Mouse (Mus musculus): ENCODE measurements around the gene Ddx47. TPM values are rescaled to one million over a fixed set of nuclear protein-coding genes. Genes with fewer than 3 reads are reported as not detected.

The Ddx47 gene
- 133 TPM for polyA plus RNA-seq (2014; fragmentation: Illumina TruSeq; extraction: RNeasy Lipid Tissue Mini Kit (QIAGEN cat#74804); ENCODE audit: low read depth, low replicate concordance)

DNA sequence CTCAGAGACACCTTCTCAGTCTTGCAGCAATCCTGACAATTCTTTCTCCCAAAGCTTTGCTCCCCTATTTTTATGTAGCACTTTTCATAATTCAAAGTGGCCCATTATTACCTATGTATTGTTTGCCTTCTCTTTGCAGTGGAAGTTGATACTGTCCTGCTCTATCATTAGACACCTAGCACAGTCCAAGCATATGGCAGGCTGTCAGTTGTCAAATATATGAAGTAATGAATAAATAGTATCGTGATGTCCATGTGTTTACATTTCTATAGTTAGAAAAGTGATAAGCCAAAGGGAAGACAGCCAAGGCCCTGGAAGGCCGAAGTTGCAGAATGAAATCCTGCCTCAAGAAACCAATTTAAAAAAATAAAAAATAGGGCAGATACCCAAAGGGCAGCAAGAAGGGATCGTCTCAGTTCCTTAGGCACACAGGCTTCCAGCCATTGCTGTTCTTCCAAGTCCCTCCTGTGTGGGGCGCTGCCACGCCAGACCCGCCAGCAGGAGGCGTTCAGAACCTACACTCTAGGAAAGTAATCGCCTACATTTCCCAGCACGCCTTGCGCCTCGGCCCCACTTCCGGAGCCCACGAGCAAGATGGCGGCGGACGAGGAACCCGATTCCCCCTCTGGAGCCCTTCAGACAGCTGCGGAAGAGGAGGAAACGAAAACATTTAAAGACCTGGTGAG lies at the start of gene Ddx47:
Ddx47 (plus strand) TSS at position 565 of the 686 bp plus-strand sequence.

GRCm38 (mm10) chr6:134981231-134982062 lies 30.0 kb upstream of the Ddx47 start, which contains the start of gene Apold1:
Gene Apold1, plus strand, starts transcription at chr6:134981718.

GRCm38 (mm10) chr6:135065236-135065957 lies 54.0 kb downstream of the Ddx47 start, which contains the start of gene Gprc5a:
Gene Gprc5a, plus strand, starts transcription at chr6:135065651.

Other genes with a start within 250 kb of the Ddx47 start
- gene Dusp16, start 219.0 kb upstream of the Ddx47 start, polyA plus RNA-seq (2014; fragmentation: Illumina TruSeq; extraction: RNeasy Lipid Tissue Mini Kit (QIAGEN cat#74804); ENCODE audit: low read depth, low replicate concordance): 47.3 TPM
- gene Crebl2, start 181.5 kb upstream of the Ddx47 start, polyA plus RNA-seq (2014; fragmentation: Illumina TruSeq; extraction: RNeasy Lipid Tissue Mini Kit (QIAGEN cat#74804); ENCODE audit: low read depth, low replicate concordance): 43.6 TPM
- gene Gpr19, start 113.0 kb upstream of the Ddx47 start, polyA plus RNA-seq (2014; fragmentation: Illumina TruSeq; extraction: RNeasy Lipid Tissue Mini Kit (QIAGEN cat#74804); ENCODE audit: low read depth, low replicate concordance): 1.8 TPM
- 90.1 TPM for gene Cdkn1b, start 91.2 kb upstream of the Ddx47 start, polyA plus RNA-seq (2014; fragmentation: Illumina TruSeq; extraction: RNeasy Lipid Tissue Mini Kit (QIAGEN cat#74804); ENCODE audit: low read depth, low replicate concordance)
- gene Apold1, start 29.9 kb upstream of the Ddx47 start, polyA plus RNA-seq (2014; fragmentation: Illumina TruSeq; extraction: RNeasy Lipid Tissue Mini Kit (QIAGEN cat#74804); ENCODE audit: low read depth, low replicate concordance): 2.2 TPM
- gene Gprc5a, start 54.0 kb downstream of the Ddx47 start, polyA plus RNA-seq (2014; fragmentation: Illumina TruSeq; extraction: RNeasy Lipid Tissue Mini Kit (QIAGEN cat#74804); ENCODE audit: low read depth, low replicate concordance): 1.4 TPM
- gene Gprc5d, start 106.7 kb downstream of the Ddx47 start, polyA plus RNA-seq (2014; fragmentation: Illumina TruSeq; extraction: RNeasy Lipid Tissue Mini Kit (QIAGEN cat#74804); ENCODE audit: low read depth, low replicate concordance): not detected
- 9.7 TPM for gene Fam234b, start 186.4 kb downstream of the Ddx47 start, polyA plus RNA-seq (2014; fragmentation: Illumina TruSeq; extraction: RNeasy Lipid Tissue Mini Kit (QIAGEN cat#74804); ENCODE audit: low read depth, low replicate concordance)
- 21.5 TPM for gene Hebp1, start 186.4 kb downstream of the Ddx47 start, polyA plus RNA-seq (2014; fragmentation: Illumina TruSeq; extraction: RNeasy Lipid Tissue Mini Kit (QIAGEN cat#74804); ENCODE audit: low read depth, low replicate concordance)
- not detected for gene Gsg1, start 242.7 kb downstream of the Ddx47 start, polyA plus RNA-seq (2014; fragmentation: Illumina TruSeq; extraction: RNeasy Lipid Tissue Mini Kit (QIAGEN cat#74804); ENCODE audit: low read depth, low replicate concordance)